Mouse (Mus musculus) kidney, postnatal 0 days (tissue): ENCODE results near the gene Lamb3. TPM values are rescaled to one million over a fixed set of nuclear protein-coding genes. Genes with fewer than 3 reads are reported as not detected.

Experiments used
- ATAC-seq: fragments of 200-750 bp; cut with Nextera tagmentation; replicated peaks from 2 replicates; pipeline ENCODE4 v1.8.0; 2017; ENCODE audit warnings: low read depth, moderate number of reproducible peaks, moderate TSS enrichment, moderate library complexity; ENCODE audit not compliant: low FRiP score
- DNase-seq: peaks from one replicate; pipeline ENCODE4 v3.0.0-alpha.2; 2016; ENCODE audit warnings: low spot score
- H3K27ac ChIP-seq: fragments of 300-500 bp; sonication (generic); 2 replicates; pipeline ENCODE4 v1.5.1; 2014; ENCODE audit warnings: mild to moderate bottlenecking
- H3K27me3 ChIP-seq: fragments of 300-500 bp; sonication (generic); 2 replicates; pipeline ENCODE4 v1.6.1; 2014; ENCODE audit warnings: low read length, mixed read lengths; ENCODE audit not compliant: insufficient read depth
- H3K36me3 ChIP-seq: fragments of 300-500 bp; sonication (generic); 2 replicates; pipeline ENCODE4 v1.6.1; 2014; ENCODE audit warnings: low read length, mixed read lengths; ENCODE audit not compliant: insufficient read depth
- H3K4me1 ChIP-seq: fragments of 300-500 bp; sonication (generic); replicated peaks from 2 replicates; pipeline ENCODE4 v1.6.1; 2014; ENCODE audit warnings: antibody characterized with exemption, low read length, mixed read lengths; ENCODE audit not compliant: insufficient read depth
- H3K4me2 ChIP-seq: fragments of 300-500 bp; sonication (generic); 2 replicates; pipeline ENCODE4 v1.6.1; 2014; ENCODE audit warnings: mild to moderate bottlenecking, low read length, moderate library complexity, mixed read lengths
- H3K4me3 ChIP-seq: fragments of 300-500 bp; sonication (generic); replicated peaks from 2 replicates; pipeline ENCODE4 v1.5.1; 2014; ENCODE audit warnings: low read depth, low read length
- H3K9ac ChIP-seq: fragments of 300-500 bp; sonication (generic); 2 replicates; pipeline ENCODE4 v1.6.1; 2014; ENCODE audit warnings: low read depth, low read length
- H3K9me3 ChIP-seq: fragments of 300-500 bp; sonication (generic); replicated peaks from 2 replicates; pipeline ENCODE4 v1.6.1; 2016; ENCODE audit warnings: low read length, inconsistent platforms, mixed read lengths
- CTCF ChIP-seq: IDR thresholded peaks from 2 replicates; pipeline ENCODE4 v1.5.1; 2016; ENCODE audit warnings: antibody characterized with exemption, low read depth, mild to moderate bottlenecking, moderate library complexity
- WGBS: fragments of 180-500 bp; shearing (Covaris S2); extraction: QIAGEN DNeasy Blood & Tissue Kit; methylation state at CpG from one replicate; pipeline ENCODE4 v1.1.7; 2014; 5-methylcytosine and 5-hydroxymethylcytosine counted together
- polyA plus RNA-seq: library from polyadenylated mRNA; unstranded; fragments of >200 nt; fragmentation: Nextera tagmentation; extraction: Ambion mirVana; gene quantifications from 2 replicates; pipeline ENCODE4 v1.2.1, GENCODE M21; 2015

Gene Lamb3
- polyA plus RNA-seq, 1 experiment from 2014 or later, result 1.9 TPM

DNA sequence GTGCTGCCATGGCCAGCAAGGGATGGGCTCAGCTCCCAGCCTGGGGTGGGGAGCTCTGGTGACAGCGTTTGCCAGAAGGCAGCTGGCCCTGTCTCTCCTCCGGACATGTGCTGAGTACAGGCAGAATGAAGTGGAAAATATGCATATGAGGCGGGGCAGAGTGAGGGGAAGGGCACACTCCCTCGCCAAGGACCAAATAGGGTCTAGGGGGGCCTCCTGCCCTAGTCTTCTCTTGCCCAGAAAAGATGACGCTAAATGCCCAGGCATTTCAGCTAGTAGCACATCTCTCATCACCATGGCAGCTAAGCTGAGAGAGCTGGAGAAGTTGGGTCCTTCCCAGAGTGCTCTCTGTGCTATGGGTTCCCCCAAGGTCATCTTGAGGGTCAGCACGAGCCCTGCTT, 109.7 kb downstream of the Lamb3 start:
- Histone ChIP-seq H3K27me3 (no peaks in the 10 kb centered on the region), H3K9me3 (no peaks in the 10 kb centered on the region), H3K4me3 (no peak overlapping the region), H3K4me2 (no peak overlapping the region), H3K27ac (no peak overlapping the region), H3K4me1 (0 out of 2 replicates have a peak, but pooled peaks cover 4% of the 10 kb centered on the region), H3K36me3 (no peaks in the 10 kb centered on the region), H3K9ac (no peak overlapping the region)
- ATAC-seq (no peak), DNase-seq (peak; percentile 30)
- WGBS, result 36% methylated on average over 6 of the region's 6 CpGs
- no peak for TF ChIP-seq CTCF

DNA sequence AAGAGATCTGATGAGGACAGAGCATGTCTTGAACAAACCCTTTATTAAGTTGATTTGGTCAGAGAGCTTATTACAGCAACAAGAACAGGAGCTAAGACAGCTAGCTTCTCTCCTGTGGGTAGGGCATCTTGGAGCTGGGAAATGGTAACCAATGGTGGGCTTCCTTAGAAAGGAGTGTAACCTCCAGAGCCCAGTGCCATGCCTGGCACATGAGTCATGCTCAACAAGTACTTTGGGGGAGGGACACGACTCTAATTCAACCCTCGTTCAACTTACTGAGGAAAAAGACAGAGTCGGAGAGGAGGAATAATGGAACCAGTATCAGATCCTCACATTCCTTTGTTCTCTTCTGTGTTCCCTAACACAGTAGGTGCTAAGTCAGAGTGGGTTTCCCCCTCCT, 112.2 kb downstream of the Lamb3 start:
- 54% methylated on average over 3 of the region's 3 CpGs for WGBS
- no peaks in the 10 kb centered on the region for H3K36me3 ChIP-seq
- no peak for DNase-seq
- H3K4me2 ChIP-seq, result no peak overlapping the region
- H3K9me3 ChIP-seq, result no peaks in the 10 kb centered on the region
- no peak overlapping the region for H3K4me3 ChIP-seq
- no peak overlapping the region for H3K27ac ChIP-seq
- H3K27me3 ChIP-seq, result no peaks in the 10 kb centered on the region
- no peak for ATAC-seq
- H3K9ac ChIP-seq, result no peak overlapping the region
- TF ChIP-seq CTCF, result no peak
- H3K4me1 ChIP-seq, result 0 out of 2 replicates have a peak, but pooled peaks cover 4% of the 10 kb centered on the region

DNA sequence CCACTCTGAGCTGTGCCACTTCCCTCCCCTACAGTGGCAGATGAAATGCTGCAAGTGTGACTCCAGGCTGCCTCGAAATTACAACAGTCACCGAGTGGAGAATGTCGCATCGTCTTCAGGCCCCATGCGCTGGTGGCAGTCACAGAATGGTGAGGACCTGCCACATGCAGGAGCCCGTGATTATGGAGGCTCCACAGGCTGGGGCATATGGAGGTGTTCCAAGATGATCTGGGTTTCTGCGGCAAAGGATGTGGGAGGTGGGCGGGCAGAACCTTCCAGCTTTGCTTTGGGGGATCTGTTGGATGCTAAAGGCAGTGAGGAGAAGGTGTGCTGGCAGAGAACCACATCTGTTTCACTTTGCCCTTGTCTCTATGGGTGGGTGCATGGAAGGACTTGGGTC, 112.9 kb downstream of the Lamb3 start:
- H3K9ac ChIP-seq, result no peak overlapping the region
- 88% methylated on average over 8 of the region's 8 CpGs for WGBS
- DNase-seq, result no peak
- no peak for TF ChIP-seq CTCF
- no peak for ATAC-seq
- H3K9me3 ChIP-seq, result no peaks in the 10 kb centered on the region
- H3K27me3 ChIP-seq, result no peaks in the 10 kb centered on the region
- H3K36me3 ChIP-seq, result no peaks in the 10 kb centered on the region
- H3K27ac ChIP-seq, result no peak overlapping the region
- H3K4me1 ChIP-seq, result 0 out of 2 replicates have a peak, but pooled peaks cover under 1% of the 10 kb centered on the region
- H3K4me3 ChIP-seq, result no peak overlapping the region
- H3K4me2 ChIP-seq, result no peak overlapping the region

DNA sequence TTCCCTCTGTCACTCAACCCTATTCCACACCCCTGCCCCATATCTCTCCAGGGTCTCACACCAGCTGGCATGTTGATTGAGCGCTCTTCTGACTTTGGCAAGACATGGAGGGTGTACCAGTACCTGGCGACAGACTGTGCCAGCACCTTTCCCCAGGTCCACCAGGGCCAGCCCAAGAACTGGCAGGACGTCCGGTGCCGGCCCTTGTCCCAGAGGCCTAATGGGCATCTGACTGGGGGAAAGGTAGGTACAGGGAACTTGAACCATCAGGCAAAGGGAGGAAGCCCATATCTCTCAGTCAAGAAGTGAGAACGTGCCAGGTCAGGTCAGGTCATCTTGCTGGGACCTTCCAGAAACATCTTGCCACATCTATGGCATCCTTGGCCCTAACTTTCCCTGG, 116.2 kb downstream of the Lamb3 start:
- Histone ChIP-seq H3K9ac (no peak overlapping the region), H3K4me2 (no peak overlapping the region), H3K36me3 (no peaks in the 10 kb centered on the region), H3K4me3 (no peak overlapping the region), H3K4me1 (no peaks in the 10 kb centered on the region), H3K27me3 (no peaks in the 10 kb centered on the region), H3K9me3 (no peaks in the 10 kb centered on the region), H3K27ac (no peak overlapping the region)
- TF ChIP-seq CTCF, result no peak
- 97% methylated on average over 6 of the region's 6 CpGs for WGBS
- DNase-seq (no peak), ATAC-seq (no peak)

DNA sequence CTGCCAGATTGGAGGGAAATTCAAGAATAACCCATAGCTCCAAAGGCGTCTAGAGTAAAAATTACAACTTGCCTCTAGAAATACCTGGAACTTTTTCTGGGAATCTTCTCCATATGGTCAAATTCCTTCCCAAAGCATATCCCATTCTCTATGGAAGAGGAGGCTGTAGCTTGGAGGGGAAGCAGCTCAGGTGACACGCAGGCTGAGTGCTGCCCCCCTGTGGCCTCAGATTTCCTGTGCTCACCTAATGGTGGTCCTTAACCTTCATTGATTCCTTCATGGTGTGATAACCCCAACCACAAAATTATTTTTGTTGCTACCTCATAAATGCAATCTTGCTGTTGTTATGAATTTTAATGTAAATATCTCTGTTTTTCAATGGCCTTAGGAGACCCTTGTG, 116.7 kb downstream of the Lamb3 start:
- Histone ChIP-seq H3K4me2 (no peak overlapping the region), H3K27ac (no peak overlapping the region), H3K4me3 (no peak overlapping the region), H3K36me3 (no peaks in the 10 kb centered on the region), H3K4me1 (no peaks in the 10 kb centered on the region), H3K27me3 (no peaks in the 10 kb centered on the region), H3K9me3 (no peaks in the 10 kb centered on the region), H3K9ac (no peak overlapping the region)
- peak; percentile 67 for DNase-seq
- WGBS, result 45% methylated on average over 2 of the region's 2 CpGs
- peak; percentile 74 for TF ChIP-seq CTCF
- ATAC-seq, result no peak

DNA sequence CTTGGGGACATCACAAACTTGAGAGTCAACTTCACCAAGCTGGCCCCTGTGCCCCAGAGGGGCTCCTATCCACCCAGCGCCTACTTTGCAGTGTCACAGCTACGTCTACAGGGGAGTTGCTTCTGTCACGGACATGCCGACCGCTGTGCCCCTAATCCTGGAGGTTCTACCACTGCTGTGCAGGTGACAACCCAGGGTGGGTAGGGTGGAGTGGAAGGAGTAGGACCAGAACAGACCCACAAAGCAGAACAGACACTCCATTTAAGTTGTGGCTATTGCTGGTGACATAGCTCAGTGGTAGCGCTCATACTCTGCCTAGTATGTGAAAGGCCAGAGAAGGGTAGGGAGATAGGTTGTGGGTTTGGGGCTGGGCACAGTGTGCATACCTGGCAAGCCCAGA, 118.4 kb downstream of the Lamb3 start:
- Histone ChIP-seq H3K4me1 (no peaks in the 10 kb centered on the region), H3K4me2 (no peak overlapping the region), H3K4me3 (no peak overlapping the region), H3K9me3 (no peaks in the 10 kb centered on the region), H3K27ac (peak overlapping the region; percentile 73), H3K36me3 (no peaks in the 10 kb centered on the region), H3K9ac (no peak overlapping the region), H3K27me3 (no peaks in the 10 kb centered on the region)
- DNase-seq (no peak), ATAC-seq (no peak)
- no peak for TF ChIP-seq CTCF
- 94% methylated on average over 6 of the region's 6 CpGs for WGBS

DNA sequence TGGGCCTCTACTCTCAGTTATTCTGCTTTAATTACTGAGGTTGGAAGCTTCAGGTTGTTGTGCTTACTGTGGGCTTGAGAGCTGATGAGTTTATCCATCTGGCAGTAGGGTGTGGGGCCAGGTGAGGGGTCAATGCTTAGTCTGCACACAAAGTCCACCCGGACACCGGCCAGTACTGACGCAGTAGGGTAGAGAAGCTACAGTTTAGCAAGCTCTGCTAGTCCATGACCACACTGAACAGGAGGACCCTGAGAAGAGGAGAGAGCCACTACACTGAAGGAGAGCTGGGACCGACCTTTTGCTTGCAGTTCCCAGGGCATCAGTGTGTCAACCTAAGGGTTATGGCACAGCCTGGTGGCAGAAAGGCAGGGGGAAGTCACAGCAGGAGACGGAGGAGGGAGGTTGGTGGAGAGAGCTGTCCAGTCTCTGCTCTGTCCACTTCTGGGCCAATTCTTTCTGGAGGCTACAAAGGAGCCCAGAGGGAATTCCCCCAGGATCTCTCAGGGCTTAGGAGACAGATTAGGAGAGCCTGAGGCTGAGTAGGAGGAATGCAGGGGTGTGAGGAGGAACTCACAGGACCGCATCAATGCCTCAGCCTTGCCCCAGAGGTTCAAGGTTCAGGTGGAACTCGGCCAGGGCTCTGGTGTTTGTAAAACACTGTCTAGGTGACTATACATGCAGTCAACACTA, 119.1 kb downstream of the Lamb3 start:
- Histone ChIP-seq H3K4me1 (no peaks in the 10 kb centered on the region), H3K4me3 (no peak overlapping the region), H3K9ac (no peak overlapping the region), H3K9me3 (no peaks in the 10 kb centered on the region), H3K36me3 (no peaks in the 10 kb centered on the region), H3K4me2 (no peak overlapping the region), H3K27ac (peak overlapping the region; percentile 73), H3K27me3 (no peaks in the 10 kb centered on the region)
- peak; percentile 58; the same call in 1 of the 2 replicates for TF ChIP-seq CTCF
- 37% methylated on average over 7 of the region's 7 CpGs for WGBS
- ATAC-seq, result peak; percentile 88
- DNase-seq, result peak; percentile 41
